Mouse (Mus musculus) heart, adult 2 months (tissue): ENCODE measurements around the gene Rad51ap1. TPM values are rescaled to one million over a fixed set of nuclear protein-coding genes. Genes with fewer than 3 reads are reported as not detected.

ENCODE experiments used
- DNase-seq, 2 experiments: peaks; one replicate each; pipeline ENCODE4 v3.0.0; 2021
- H3K27ac ChIP-seq: fragments of 200-600 bp; 2 replicates; pipeline ENCODE4 v1.8.1; 2022
- H3K27me3 ChIP-seq: fragments of 200-500 bp; 2 replicates; pipeline ENCODE4 v1.6.1; 2012; ENCODE audit warnings: mild to moderate bottlenecking, low read length, inconsistent platforms, mixed read lengths; ENCODE audit not compliant: control insufficient read depth, insufficient read depth
- H3K36me3 ChIP-seq: fragments of 200-500 bp; 2 replicates; pipeline ENCODE4 v1.6.1; 2012; ENCODE audit warnings: low read length, inconsistent platforms; ENCODE audit not compliant: control insufficient read depth, insufficient read depth
- H3K4me1 ChIP-seq: fragments of 200-500 bp; 2 replicates; pipeline ENCODE4 v1.6.1; 2011; ENCODE audit warnings: low read length; ENCODE audit not compliant: control insufficient read depth, insufficient read depth
- H3K4me3 ChIP-seq: fragments of 200-600 bp; 2 replicates; pipeline ENCODE4 v1.8.1; 2022
- H3K79me2 ChIP-seq: fragments of 200-500 bp; replicated peaks from 2 replicates; pipeline ENCODE4 v1.6.1; 2012; ENCODE audit warnings: mild to moderate bottlenecking, inconsistent platforms, low read length, moderate library complexity, mixed read lengths; ENCODE audit not compliant: control insufficient read depth, insufficient read depth
- H3K9ac ChIP-seq: fragments of 200-500 bp; 2 replicates; pipeline ENCODE4 v1.6.1; 2012; ENCODE audit warnings: low read depth, mild to moderate bottlenecking, control low read depth, inconsistent platforms, low read length, mixed read lengths
- CTCF ChIP-seq: fragments of 200-600 bp; IDR thresholded peaks from 2 replicates; pipeline ENCODE4 v1.8.1; 2022; ENCODE audit warnings: antibody characterized with exemption, mild to moderate bottlenecking, moderate library complexity
- EP300 ChIP-seq: fragments of 200-500 bp; IDR thresholded peaks from 2 replicates; pipeline ENCODE4 v1.6.1; 2011; ENCODE audit warnings: low read depth, low read length, control low read depth; ENCODE audit not compliant: insufficient read depth
- POLR2A ChIP-seq: fragments of 200-500 bp; IDR thresholded peaks from 2 replicates; pipeline ENCODE4 v1.6.1; 2011; ENCODE audit warnings: mild to moderate bottlenecking, low read depth, low read length, control low read depth; ENCODE audit not compliant: insufficient read depth
- WGBS: fragments of 180-500 bp; shearing (Covaris S2); methylation state at CpG from one replicate; pipeline ENCODE4 v1.1.7; 2018; 5-methylcytosine and 5-hydroxymethylcytosine counted together
- intact Hi-C: fragments of 180-260 bp; cut with DNase I; formaldehyde crosslinking; loops from one replicate; pipeline ENCODE4 v1.15.1; 2025
- polyA plus RNA-seq: library from polyadenylated mRNA; depleted of rRNA; stranded (reverse); fragments of >200 nt; gene quantifications from 2 replicates; pipeline ENCODE4 v1.2.3, GENCODE M21; 2012
- total RNA-seq, 2 experiments: library from RNA; stranded (reverse); gene quantifications; 2 replicates each; pipeline ENCODE4 v1.2.3; 2021

The Rad51ap1 gene
- total and polyA plus RNA-seq, 3 experiments, result 0.36 to 0.82 (median 0.44) TPM

DNA sequence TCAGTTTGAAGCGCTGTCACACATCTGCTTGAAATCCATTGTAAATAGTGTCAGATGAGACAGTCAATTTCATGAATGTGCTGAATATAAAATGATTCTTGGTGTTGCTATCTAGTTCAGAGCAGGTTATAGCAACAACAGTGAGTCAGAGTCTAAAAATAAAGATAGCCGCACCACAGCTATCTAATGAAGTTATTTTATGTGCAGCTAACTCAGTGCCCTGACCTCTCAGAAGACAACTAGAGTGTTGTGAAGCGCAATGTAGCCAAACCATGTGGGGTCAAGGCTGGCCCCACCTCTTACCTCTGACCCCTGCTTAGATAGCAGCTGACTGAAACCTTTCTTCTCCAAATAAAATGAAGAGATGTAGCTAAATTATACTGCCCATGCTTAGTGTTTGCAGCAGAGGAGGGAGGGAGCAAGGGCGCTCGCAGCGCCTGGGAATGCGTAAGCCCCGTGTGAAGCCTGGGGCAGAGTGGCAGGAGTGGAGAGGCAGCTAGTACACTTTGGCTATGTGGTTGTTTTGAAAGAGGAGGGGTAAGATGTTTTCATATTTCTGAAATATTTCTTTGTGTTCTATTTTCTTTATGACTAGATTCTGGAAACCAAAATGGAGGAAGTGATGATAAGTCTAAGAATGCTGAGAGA lies 22.1 kb upstream of the Rad51ap1 start:
- intact Hi-C loops, result no loop called here
- peak overlapping the region; percentile 58 for H3K27ac ChIP-seq
- H3K27me3 ChIP-seq, result no peaks in the 10 kb centered on the region
- peaks cover 3% of the 10 kb centered on the region; the same call in 1 of the 2 replicates for H3K36me3 ChIP-seq
- peak in 1 of 2 experiments; percentile 17 for DNase-seq
- no peak for TF ChIP-seq EP300
- no peak for TF ChIP-seq CTCF
- TF ChIP-seq POLR2A, result no peak
- WGBS, result 68% methylated on average over 8 of the region's 8 CpGs
- no peaks in the 10 kb centered on the region for H3K79me2 ChIP-seq
- peaks cover 5% of the 10 kb centered on the region; the same call in 1 of the 2 replicates for H3K4me1 ChIP-seq
- no peak overlapping the region for H3K4me3 ChIP-seq
- H3K9ac ChIP-seq, result no peak overlapping the region

DNA sequence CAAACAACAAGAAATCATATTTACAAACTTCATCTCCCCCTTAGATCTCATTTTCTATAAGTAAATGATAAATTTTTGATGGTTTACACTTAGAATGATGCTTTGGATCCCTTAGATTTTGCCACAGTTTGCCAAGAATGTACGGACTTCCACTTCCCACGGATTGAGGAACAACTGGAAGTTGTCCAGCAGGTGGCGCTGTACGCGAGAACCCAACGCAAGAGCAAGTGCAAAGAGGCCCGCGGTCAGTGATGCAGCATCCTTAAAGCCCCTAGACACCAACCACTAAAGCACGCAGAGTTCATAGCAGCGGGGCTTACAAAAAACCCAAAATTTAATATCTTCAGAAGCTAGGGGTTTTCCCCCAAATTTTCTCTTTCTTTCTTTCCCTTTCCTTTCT lies 16.3 kb upstream of the Rad51ap1 start:
- Histone ChIP-seq H3K4me1 (no peaks in the 10 kb centered on the region), H3K79me2 (no peaks in the 10 kb centered on the region), H3K9ac (no peak overlapping the region), H3K36me3 (no peaks in the 10 kb centered on the region), H3K27ac (no peak overlapping the region), H3K4me3 (no peak overlapping the region), H3K27me3 (no peaks in the 10 kb centered on the region)
- intact Hi-C loops, result loop anchor here (1.0 to 5.0 kb wide), 5 partner anchors 80 to 403 kb away; partner anchors contain the start of gene Tigar
- no peak for TF ChIP-seq POLR2A
- peak; percentile 95 for TF ChIP-seq CTCF
- TF ChIP-seq EP300, result no peak
- peak; percentile 61 to 80 for DNase-seq
- 6% methylated on average over 10 of the region's 10 CpGs for WGBS

DNA sequence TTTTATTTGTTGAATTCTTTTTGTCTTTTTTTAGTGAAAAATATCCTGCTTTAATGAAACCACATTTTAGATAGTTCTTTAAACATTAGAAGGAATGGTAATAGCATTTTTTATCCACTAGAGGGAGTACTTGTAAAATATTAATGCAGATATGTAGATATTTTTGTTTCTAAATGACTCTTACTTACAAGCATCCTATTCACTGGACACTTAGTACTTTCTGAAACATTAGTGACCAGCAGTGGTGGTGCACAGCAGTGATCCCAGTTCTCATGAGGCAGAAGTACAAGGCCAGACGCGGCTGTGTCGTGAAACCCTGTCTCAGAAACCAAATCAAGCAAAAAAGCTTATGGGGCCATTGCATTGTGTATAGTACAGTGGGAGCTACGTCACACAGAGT lies 8.9 kb upstream of the Rad51ap1 start:
- no peaks in the 10 kb centered on the region for H3K79me2 ChIP-seq
- TF ChIP-seq POLR2A, result no peak
- peak; percentile 86 for TF ChIP-seq CTCF
- WGBS, result 92% methylated on average over 4 of the region's 4 CpGs
- no peaks in the 10 kb centered on the region for H3K27me3 ChIP-seq
- H3K4me3 ChIP-seq, result no peak overlapping the region
- intact Hi-C loops, result no loop called here
- H3K27ac ChIP-seq, result no peak overlapping the region
- H3K4me1 ChIP-seq, result no peaks in the 10 kb centered on the region
- DNase-seq, result no peak
- no peaks in the 10 kb centered on the region for H3K36me3 ChIP-seq
- H3K9ac ChIP-seq, result no peak overlapping the region

DNA sequence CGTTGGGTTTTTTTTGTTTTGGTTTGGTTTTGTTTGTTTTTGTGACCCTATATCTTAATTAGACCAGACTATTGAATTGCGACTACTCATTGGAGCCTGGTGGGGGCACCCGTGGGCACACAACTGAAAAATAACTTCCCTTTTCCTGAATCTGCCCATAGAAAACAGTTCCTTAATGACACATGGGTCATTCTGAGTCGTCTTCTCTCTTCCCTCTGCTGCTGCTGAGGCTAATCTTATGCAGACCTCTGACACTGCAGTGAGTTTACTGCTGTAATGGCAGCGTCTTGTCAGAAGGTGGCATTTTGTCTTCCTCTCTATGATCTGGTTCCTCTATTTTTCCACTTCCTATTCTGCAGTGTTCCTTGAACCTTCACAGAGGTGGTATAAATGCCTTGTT lies 1.1 kb upstream of the Rad51ap1 start:
- peaks cover 2% of the 10 kb centered on the region; the same call in 1 of the 2 replicates for H3K79me2 ChIP-seq
- TF ChIP-seq CTCF (peak; percentile 37), EP300 (no peak), POLR2A (no peak)
- H3K36me3 ChIP-seq, result no peaks in the 10 kb centered on the region
- H3K9ac ChIP-seq, result no peak overlapping the region
- no peak for DNase-seq
- peaks cover 2% of the 10 kb centered on the region; the same call in 1 of the 2 replicates for H3K4me1 ChIP-seq
- no peak overlapping the region; the same call in 1 of the 2 replicates for H3K27ac ChIP-seq
- intact Hi-C loops, result loop anchor here (5.0 kb wide), 1 partner anchor 507 kb away; the partner anchor contains the start of gene Parp11
- WGBS, result 4% methylated on average over 5 of the region's 5 CpGs
- H3K27me3 ChIP-seq, result no peaks in the 10 kb centered on the region
- peak overlapping the region; percentile 72 for H3K4me3 ChIP-seq

DNA sequence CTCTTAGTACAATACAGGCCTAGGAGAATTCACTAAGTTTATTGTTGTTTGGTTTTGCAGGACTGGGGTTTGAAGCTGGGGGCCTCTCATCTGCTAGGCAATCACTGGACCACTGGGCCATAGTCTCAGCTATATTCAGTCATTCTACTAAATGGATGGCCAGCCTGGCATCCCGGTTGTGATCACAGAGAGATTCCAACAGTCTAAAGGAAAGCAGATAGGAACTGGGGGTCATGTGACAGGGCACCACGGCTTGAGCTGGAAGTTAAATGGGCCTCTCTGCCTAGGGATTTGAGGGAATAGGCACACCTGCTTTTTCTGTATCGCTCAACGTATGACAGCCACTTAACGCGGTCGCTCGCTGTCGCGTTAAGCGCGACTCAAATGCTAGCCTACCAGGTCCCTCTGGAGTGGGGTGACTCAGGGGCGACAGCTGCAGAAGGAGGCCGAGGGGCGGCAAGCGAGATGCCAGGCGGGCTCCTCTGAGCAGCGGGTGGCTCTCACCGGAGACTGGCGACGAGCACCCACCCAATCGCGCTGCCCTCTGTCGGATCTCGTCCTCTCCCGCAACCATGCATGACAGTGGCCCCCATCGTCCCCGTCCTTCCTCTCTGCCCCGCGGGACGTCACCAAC lies 417 bp downstream of the Rad51ap1 start:
- TF ChIP-seq EP300, result no peak
- no peak for TF ChIP-seq CTCF
- no peak for TF ChIP-seq POLR2A

DNA sequence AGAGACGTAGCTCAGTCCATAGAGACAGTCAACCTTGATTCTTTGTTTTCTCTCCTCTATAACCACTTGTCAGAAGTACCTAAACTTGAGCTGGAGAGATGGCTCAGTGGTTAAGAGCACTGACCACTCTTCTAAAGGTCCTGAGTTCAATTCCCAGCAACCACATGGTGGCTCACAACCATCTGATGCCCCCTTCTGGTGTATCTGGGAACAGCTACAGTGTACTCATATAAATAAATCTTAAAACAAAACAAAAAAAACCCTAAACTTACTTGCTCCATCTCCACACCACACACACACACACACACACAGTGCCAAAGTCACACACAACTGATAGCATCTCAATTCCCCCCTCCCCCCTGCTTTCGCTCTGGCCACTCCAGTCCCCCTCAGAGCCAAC lies 1.3 kb downstream of the Rad51ap1 start:
- intact Hi-C loops, result loop anchor here (2.0 to 5.0 kb wide), 2 partner anchors 89 to 146 kb away; partner anchors contain the start of gene Ndufa9
- 80% methylated on average over 2 of the region's 2 CpGs for WGBS
- TF ChIP-seq EP300 (no peak), CTCF (peak; percentile 43)
- Histone ChIP-seq H3K27me3 (no peaks in the 10 kb centered on the region), H3K36me3 (no peaks in the 10 kb centered on the region), H3K27ac (no peak overlapping the region), H3K4me3 (no peak overlapping the region), H3K4me1 (peaks cover 2% of the 10 kb centered on the region; the same call in 1 of the 2 replicates), H3K9ac (no peak overlapping the region), H3K79me2 (peaks cover 2% of the 10 kb centered on the region; the same call in 1 of the 2 replicates)
- DNase-seq, result no peak

More for the DNA sequence above, 417 bp downstream of the Rad51ap1 start:
- H3K27ac ChIP-seq, result no peak overlapping the region
- H3K27me3 ChIP-seq, result no peaks in the 10 kb centered on the region
- WGBS, result under 1% methylated on average over 31 of the region's 31 CpGs
- no peak for DNase-seq
- no peaks in the 10 kb centered on the region for H3K36me3 ChIP-seq
- peaks cover 2% of the 10 kb centered on the region; the same call in 1 of the 2 replicates for H3K79me2 ChIP-seq
- peaks cover 2% of the 10 kb centered on the region; the same call in 1 of the 2 replicates for H3K4me1 ChIP-seq
- peak overlapping the region; percentile 50 for H3K9ac ChIP-seq
- intact Hi-C loops, result loop anchor here (2.0 to 5.0 kb wide), 2 partner anchors 90 to 147 kb away; partner anchors contain the start of gene Ndufa9
- H3K4me3 ChIP-seq, result peak overlapping the region; percentile 72
